Mouse (Mus musculus): ENCODE measurements at regions not wholly inside any gene's neighbourhood (a gene's known extent, or its start where the extent isn't known, plus 50 kb on each side); places are given as distances from the start of the nearest gene placed in this dataset.

GRCm38 (mm10) chr1:57213428-57213874 is 164.0 kb upstream of the 1700066M21Rik start:
- 89% methylated on average over 16 of the region's 16 CpGs for WGBS
- Histone ChIP-seq H3K27ac (ENCODE audit: control insufficient read depth, insufficient read depth, low read length) (no peak overlapping the region), H3K4me1 (replicated peaks; ENCODE audit: control insufficient read depth, insufficient read depth, low read length) (no peaks in the 10 kb centered on the region), H3K4me3 (ENCODE audit: control insufficient read depth, insufficient read depth, low read length) (no peak overlapping the region), H3K27me3 (ENCODE audit: control insufficient read depth, insufficient read depth, low read length) (no peaks in the 10 kb centered on the region), H3K36me3 (ENCODE audit: control insufficient read depth, insufficient read depth, low read length) (no peaks in the 10 kb centered on the region)
- no peak for DNase-seq
- no peak for TF ChIP-seq CTCF (IDR thresholded peaks at IDR 0.05; ENCODE audit: borderline replicate concordance, control insufficient read depth, extremely low read depth, insufficient read depth, low read length, poor library complexity)
- TF ChIP-seq POLR2A (IDR thresholded peaks at IDR 0.05; ENCODE audit: control insufficient read depth, extremely low read depth, insufficient read depth, low read length, poor library complexity) = no peak

GRCm38 (mm10) chr1:57214266-57214665 is 163.2 kb upstream of the 1700066M21Rik start:
- H3K27me3 ChIP-seq (ENCODE audit: control insufficient read depth, insufficient read depth, low read length) = no peaks in the 10 kb centered on the region
- H3K4me3 ChIP-seq (ENCODE audit: control insufficient read depth, insufficient read depth, low read length) = no peak overlapping the region
- no peak overlapping the region for H3K27ac ChIP-seq (ENCODE audit: control insufficient read depth, insufficient read depth, low read length)
- DNase-seq = no peak
- H3K4me1 ChIP-seq (replicated peaks; ENCODE audit: control insufficient read depth, insufficient read depth, low read length) = no peaks in the 10 kb centered on the region
- TF ChIP-seq POLR2A (IDR thresholded peaks at IDR 0.05; ENCODE audit: control insufficient read depth, extremely low read depth, insufficient read depth, low read length, poor library complexity) = no peak
- TF ChIP-seq CTCF (IDR thresholded peaks at IDR 0.05; ENCODE audit: borderline replicate concordance, control insufficient read depth, extremely low read depth, insufficient read depth, low read length, poor library complexity) = no peak
- H3K36me3 ChIP-seq (ENCODE audit: control insufficient read depth, insufficient read depth, low read length) = no peaks in the 10 kb centered on the region
- WGBS = 68% methylated on average over 2 of the region's 2 CpGs

GRCm38 (mm10) chr1:57217656-57218055 is 159.8 kb upstream of the 1700066M21Rik start:
- 96% methylated on average over 8 of the region's 8 CpGs for WGBS
- DNase-seq = no peak

GRCm38 (mm10) chr1:57218127-57218526 is 159.3 kb upstream of the 1700066M21Rik start:
- 91% methylated on average over 2 of the region's 2 CpGs for WGBS
- H3K27me3 ChIP-seq (ENCODE audit: control insufficient read depth, insufficient read depth, low read length) = no peaks in the 10 kb centered on the region
- TF ChIP-seq POLR2A (IDR thresholded peaks at IDR 0.05; ENCODE audit: control insufficient read depth, extremely low read depth, insufficient read depth, low read length, poor library complexity) = no peak
- TF ChIP-seq CTCF (IDR thresholded peaks at IDR 0.05; ENCODE audit: borderline replicate concordance, control insufficient read depth, extremely low read depth, insufficient read depth, low read length, poor library complexity) = no peak
- H3K36me3 ChIP-seq (ENCODE audit: control insufficient read depth, insufficient read depth, low read length) = no peaks in the 10 kb centered on the region
- no peak for DNase-seq
- H3K27ac ChIP-seq (ENCODE audit: control insufficient read depth, insufficient read depth, low read length) = no peak overlapping the region
- no peak overlapping the region for H3K4me3 ChIP-seq (ENCODE audit: control insufficient read depth, insufficient read depth, low read length)
- H3K4me1 ChIP-seq (replicated peaks; ENCODE audit: control insufficient read depth, insufficient read depth, low read length) = no peaks in the 10 kb centered on the region

More at GRCm38 (mm10) chr1:57217656-57218055, 159.8 kb upstream of the 1700066M21Rik start:
- Histone ChIP-seq H3K27me3 (ENCODE audit: control insufficient read depth, insufficient read depth, low read length) (no peaks in the 10 kb centered on the region), H3K4me3 (ENCODE audit: control insufficient read depth, insufficient read depth, low read length) (no peak overlapping the region), H3K27ac (ENCODE audit: control insufficient read depth, insufficient read depth, low read length) (no peak overlapping the region), H3K4me1 (replicated peaks; ENCODE audit: control insufficient read depth, insufficient read depth, low read length) (no peaks in the 10 kb centered on the region), H3K36me3 (ENCODE audit: control insufficient read depth, insufficient read depth, low read length) (no peaks in the 10 kb centered on the region)
- TF ChIP-seq POLR2A (IDR thresholded peaks at IDR 0.05; ENCODE audit: control insufficient read depth, extremely low read depth, insufficient read depth, low read length, poor library complexity) (no peak), CTCF (IDR thresholded peaks at IDR 0.05; ENCODE audit: borderline replicate concordance, control insufficient read depth, extremely low read depth, insufficient read depth, low read length, poor library complexity) (no peak)

GRCm38 (mm10) chr1:57218616-57219015 is 158.8 kb upstream of the 1700066M21Rik start:
- Histone ChIP-seq H3K4me1 (replicated peaks; ENCODE audit: control insufficient read depth, insufficient read depth, low read length) (no peaks in the 10 kb centered on the region), H3K27ac (ENCODE audit: control insufficient read depth, insufficient read depth, low read length) (no peak overlapping the region), H3K36me3 (ENCODE audit: control insufficient read depth, insufficient read depth, low read length) (no peaks in the 10 kb centered on the region), H3K27me3 (ENCODE audit: control insufficient read depth, insufficient read depth, low read length) (no peaks in the 10 kb centered on the region), H3K4me3 (ENCODE audit: control insufficient read depth, insufficient read depth, low read length) (no peak overlapping the region)
- no peak for TF ChIP-seq POLR2A (IDR thresholded peaks at IDR 0.05; ENCODE audit: control insufficient read depth, extremely low read depth, insufficient read depth, low read length, poor library complexity)
- no peak for TF ChIP-seq CTCF (IDR thresholded peaks at IDR 0.05; ENCODE audit: borderline replicate concordance, control insufficient read depth, extremely low read depth, insufficient read depth, low read length, poor library complexity)
- DNase-seq = no peak
- WGBS = 94% methylated on average over 3 of the region's 3 CpGs

- 83% methylated on average over 10 of the region's 10 CpGs for WGBS
- no peaks in the 10 kb centered on the region for H3K4me1 ChIP-seq (replicated peaks; ENCODE audit: control insufficient read depth, insufficient read depth, low read length)
- no peaks in the 10 kb centered on the region for H3K27me3 ChIP-seq (ENCODE audit: control insufficient read depth, insufficient read depth, low read length)
- H3K4me3 ChIP-seq (ENCODE audit: control insufficient read depth, insufficient read depth, low read length) = no peak overlapping the region
- H3K36me3 ChIP-seq (ENCODE audit: control insufficient read depth, insufficient read depth, low read length) = no peaks in the 10 kb centered on the region
- DNase-seq = no peak
- no peak for TF ChIP-seq POLR2A (IDR thresholded peaks at IDR 0.05; ENCODE audit: control insufficient read depth, extremely low read depth, insufficient read depth, low read length, poor library complexity)
- no peak overlapping the region for H3K27ac ChIP-seq (ENCODE audit: control insufficient read depth, insufficient read depth, low read length)
Measured at GRCm38 (mm10) chr1:57224425-57225104, 152.9 kb upstream of the 1700066M21Rik start.

Measured in thymus, adult 2 months (tissue).